Mouse (Mus musculus): Measurements from ENCODE around the gene Adh7.

Adh7 gene

DNA sequence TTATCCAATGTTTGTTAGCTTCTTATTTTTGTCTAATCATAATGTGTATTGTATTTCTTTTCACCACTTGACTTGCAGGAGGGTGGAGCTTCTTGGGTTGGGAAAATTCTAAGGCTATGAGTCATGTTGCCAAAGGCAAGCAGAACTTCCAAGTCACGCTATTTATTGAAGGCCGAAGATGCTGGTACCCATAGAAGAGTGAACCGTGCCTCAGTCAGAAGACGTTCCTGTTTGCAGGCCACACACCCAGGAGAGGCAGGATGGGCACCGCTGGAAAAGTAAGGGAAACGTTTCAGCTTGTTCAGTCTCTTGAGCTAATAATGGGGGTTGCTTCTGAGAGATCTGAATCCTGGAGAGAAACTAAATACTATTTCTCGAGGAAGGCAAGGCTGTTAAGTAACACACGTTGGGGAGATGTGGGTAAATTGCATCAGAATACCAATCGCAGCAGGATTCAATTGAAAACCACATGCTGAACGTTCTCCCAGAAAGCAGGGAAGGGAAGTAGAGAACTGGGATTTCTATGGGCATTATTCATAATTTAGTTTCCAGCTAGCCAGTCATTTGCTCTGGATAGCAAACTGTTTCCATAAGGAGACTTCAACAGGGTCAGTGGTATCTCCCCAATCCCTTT lies at the start of gene Adh7:
Adh7 (plus strand) TSS at position 130 of the 634 bp plus-strand sequence.
- DNase-seq (ENCODE audit: low spot score), result no peak

GRCm38 (mm10) chr3:138173291-138173690 lies 44.3 kb upstream of the Adh7 start:
- DNase-seq (ENCODE audit: low spot score), result no peak

- no peak for DNase-seq (ENCODE audit: low spot score)
Measured at GRCm38 (mm10) chr3:138175551-138175950, 42.0 kb upstream of the Adh7 start.

DNA sequence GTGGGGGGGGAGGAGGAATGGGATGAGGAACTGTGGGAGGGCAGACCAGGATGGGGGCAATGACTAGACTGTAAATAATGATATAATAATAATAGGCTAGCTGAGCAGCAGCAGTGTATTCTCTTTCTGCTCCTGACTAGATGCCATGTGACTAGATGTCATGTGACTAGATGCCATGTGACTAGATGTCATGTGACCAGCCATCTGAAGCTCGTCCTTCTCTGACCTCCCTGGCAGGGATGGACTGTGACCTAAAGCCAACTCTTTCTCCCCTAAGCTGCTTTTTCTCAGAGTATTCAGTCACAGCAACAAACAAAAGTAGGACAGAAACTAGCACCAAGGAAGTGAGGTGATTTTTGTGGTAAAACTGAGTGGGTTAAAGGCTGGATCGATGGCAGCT lies 35.5 kb upstream of the Adh7 start:
- no peak for DNase-seq (ENCODE audit: low spot score)

DNA sequence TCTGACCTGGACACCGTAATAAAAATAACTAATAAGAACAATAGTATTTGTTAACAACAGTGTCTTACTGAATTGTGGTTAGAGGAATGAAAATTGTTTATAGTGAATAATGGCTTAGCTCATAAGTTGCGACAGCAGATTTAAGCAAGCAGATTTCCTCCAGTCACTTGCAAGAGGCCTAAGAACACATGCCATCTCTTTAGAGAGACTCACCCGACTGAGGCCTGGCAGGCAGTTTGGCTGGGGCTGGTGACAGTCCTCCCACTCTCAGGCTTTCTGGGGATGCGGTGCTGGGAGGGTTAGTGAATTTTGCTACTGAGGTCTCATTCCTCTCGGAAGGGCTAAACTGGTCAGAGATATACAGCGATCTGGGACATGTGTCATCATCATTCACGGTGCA lies 34.2 kb upstream of the Adh7 start:
- DNase-seq (ENCODE audit: low spot score), result no peak

DNA sequence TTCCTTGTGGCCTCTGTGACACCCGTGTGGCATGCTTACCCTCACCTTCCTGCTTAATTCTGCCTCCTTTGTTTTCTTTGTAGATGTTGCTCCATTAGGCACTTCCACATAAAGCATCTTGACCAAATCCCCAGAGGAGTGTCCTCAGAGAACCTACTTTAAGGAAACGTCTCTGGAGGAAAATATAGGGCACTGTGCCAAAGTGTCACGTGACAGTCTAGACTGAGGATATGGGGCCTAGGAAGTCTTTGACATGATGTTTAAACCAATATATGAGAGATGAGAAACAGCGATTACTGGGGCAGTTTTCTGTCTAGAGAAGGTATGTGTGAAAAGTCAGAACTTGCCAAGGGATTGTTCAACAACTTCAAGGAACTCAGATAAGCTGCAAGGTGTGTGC lies 32.3 kb upstream of the Adh7 start:
- DNase-seq (ENCODE audit: low spot score), result no peak

DNA sequence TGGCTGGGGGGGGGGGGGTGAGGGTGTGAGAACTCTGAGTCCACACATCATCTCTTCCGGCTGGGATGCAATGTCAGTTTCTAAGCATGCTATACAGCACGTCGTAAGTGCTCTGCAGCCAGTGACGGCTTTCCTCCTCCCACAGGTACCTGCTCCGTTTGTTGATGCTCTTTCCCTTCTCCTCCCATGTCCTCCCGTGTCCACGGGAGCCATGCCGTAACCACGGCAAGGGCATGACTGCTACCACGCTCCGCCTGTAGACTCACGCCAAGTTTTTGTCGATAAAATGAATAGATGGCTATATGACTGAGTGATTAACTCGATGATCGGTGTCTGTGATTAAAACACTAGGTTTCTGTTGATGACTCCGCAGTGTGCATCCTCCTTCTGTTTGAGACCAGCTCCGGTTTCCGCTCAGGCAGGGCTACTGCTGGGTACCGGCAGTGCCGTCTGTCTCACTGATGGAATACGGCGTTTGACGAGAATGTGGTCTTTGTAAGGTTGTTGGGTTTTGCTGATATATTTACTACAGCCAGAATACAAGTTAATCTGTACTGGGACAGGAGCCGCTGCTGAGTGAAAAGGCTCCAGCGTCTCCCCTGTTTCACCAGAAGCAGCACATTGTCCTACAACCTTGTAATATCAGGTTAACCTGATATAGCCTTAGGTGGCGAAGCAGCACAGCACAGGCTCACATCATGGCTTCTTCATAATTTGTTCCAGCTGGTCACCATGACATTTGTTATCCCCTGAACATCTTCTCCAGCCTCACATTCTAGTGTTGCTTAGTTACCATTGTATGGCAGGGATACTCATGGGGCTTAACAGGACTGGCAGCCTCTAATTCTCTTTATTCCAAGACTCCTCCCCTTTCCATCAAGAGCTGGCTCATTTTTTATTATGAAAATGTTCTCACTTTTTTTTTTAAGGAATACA lies 31.3 kb upstream of the Adh7 start:
- no peak for DNase-seq (ENCODE audit: low spot score)

DNA sequence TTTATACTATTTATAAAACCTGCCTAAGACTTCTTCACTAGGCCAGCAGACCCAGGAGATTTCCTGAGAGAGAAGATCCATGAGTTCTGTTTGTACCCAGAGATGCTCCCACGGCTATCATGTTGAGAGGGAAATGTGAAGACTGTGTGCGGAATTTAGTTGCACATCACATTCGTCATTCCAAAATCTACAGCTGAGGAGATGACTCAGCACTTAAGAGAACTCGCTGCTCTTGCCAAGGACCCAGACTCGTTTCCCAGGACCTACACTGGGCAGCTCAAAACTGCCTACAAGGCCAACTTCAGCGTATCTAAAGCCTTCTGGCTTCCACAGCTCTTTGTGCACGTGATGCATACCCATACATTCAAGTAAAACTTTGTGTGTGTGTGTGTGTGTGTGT lies 25.3 kb upstream of the Adh7 start:
- DNase-seq (ENCODE audit: low spot score), result no peak

DNA sequence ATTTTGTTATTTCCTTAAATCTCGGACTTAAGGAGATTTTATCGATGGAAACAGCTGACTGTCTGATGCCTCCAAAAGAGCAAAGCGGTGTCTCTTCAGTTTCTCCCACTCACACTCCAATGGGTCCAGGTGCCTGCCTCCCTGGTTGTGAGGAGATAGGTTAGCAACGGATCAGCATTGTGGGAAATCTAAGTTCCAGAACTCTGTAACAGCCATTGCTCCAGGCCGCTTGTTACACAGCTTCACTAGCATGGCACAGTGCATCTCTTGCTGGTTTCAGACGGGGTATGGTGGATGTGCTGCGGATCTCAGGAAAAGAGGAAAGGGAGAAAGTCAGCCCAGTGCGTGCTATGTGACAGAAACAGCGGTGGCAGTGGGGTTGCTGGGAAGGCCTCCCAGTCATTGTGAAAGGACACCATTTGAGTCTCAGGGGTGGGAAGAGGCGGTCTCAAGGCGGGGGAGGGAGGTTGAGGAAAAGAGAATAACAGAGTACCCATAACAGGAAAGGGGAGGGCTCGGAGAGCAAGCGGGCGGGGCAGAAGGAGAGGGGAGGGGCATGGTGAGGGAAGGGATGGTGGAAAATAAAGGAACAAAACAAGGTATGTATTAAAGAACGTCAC lies 23.8 kb upstream of the Adh7 start, which contains the start of gene 4930579F01Rik:
4930579F01Rik (minus strand) TSS at position 143 of the 620 bp plus-strand sequence.
- DNase-seq (ENCODE audit: low spot score), result no peak

GRCm38 (mm10) chr3:138197093-138197492 lies 20.5 kb upstream of the Adh7 start:
- no peak for DNase-seq (ENCODE audit: low spot score)

- DNase-seq (ENCODE audit: low spot score), result no peak
Measured at GRCm38 (mm10) chr3:138197556-138197955, 20.0 kb upstream of the Adh7 start.

- peak; percentile 81 for DNase-seq (ENCODE audit: low spot score)
Measured at GRCm38 (mm10) chr3:138197973-138198721, 19.4 kb upstream of the Adh7 start.

GRCm38 (mm10) chr3:138198722-138199068 lies 18.9 kb upstream of the Adh7 start:
- no peak for DNase-seq (ENCODE audit: low spot score)

DNA sequence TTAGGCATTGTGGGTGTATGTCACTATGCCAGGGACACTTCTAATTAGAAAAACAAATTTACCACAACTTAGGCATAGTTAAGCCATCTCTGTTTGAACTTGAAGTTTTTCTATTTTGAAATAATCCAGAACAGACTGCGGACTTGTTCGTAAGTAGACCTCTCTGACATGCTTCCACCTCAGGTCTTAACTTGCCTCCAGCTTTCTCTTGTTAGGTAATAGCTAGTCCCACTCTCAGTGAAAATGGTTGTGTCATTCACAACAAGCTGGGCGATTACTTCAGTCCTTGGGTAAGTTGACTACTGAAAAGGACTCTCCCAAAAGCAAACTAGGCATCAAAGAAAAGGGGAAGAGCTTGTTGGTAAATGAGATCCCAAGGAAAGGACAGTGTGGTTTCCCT lies 8.7 kb upstream of the Adh7 start:
- no peak for DNase-seq (ENCODE audit: low spot score)

DNA sequence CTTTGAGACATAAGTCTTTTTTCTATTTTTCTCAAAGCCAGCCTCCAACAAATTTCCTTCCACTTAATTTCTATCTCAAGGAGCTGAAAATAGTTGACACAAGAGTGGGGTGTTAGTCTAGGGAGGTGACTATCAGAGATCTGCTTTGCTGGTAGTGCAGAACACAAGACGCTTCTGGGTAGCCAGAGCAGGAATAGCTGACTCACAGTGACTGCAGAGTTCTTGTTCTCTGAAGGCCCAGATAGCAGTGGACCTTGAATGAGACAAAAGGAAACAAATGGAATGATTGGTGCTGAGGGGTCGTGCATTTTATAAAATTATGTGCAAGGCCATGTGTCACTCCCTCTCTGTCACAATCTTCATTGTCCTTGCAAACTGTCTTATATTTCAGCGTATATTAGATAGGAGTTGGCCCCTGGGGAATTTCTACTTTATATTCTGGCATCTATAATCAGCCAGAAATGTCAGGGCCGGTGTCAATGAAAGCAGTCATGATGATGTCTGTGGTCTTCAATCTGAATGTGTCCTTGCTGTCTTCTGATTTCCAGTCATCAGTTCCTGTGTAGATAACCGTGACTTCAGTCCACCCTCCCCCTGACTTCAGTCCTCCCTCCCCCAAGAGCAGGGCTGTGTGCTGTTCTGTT lies 7.0 kb upstream of the Adh7 start:
- no peak for DNase-seq (ENCODE audit: low spot score)

GRCm38 (mm10) chr3:138212431-138212951 lies 5.1 kb upstream of the Adh7 start:
- no peak for DNase-seq (ENCODE audit: low spot score)

DNA sequence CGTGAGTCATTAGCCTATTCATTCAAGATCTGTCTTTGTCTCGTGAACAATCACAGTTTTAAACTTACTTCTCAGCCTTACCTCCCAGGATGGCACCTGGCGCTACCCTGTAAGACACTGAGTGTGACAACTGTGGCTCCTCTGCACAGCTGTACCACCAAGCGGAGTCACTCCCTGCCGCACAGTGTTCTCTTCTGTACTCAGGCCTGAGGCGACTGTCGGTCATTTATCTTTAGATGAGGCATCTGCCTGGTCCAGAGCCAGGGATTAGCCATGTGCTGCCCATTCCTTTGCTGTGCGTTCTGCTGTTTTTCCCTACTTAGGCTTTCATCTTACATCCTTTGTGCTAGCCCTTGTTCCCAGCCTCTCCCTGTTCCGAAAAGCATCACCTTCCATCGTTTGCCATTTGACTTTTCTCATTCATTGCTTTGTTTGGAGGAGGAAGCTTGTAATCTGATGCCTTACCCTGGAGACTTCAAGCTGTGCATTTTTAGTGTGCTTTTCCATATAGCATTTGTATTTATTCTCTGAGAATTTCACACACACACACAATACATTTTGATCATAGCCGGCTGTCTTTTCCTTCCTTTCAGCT lies 2.1 kb upstream of the Adh7 start:
- DNase-seq (ENCODE audit: low spot score), result no peak

DNA sequence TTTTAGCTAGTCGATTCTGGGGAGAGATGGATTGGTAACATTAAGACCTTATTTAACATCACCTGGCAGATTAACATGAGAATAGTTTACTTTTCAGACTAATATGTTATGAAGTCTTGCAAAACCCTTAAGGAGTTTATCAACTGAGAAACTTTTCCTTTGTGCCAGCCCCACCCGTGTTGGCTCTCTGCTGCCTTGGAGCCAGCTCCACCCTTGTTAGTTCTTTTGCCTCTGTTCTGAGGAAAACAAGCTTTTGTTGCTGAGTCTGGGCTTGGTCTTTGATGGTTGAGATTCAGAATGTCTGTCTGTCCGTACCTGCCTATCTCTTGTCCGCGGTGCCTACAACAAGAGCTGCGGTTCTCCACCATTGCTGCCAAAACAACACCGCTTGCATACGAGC lies 1.5 kb upstream of the Adh7 start:
- DNase-seq (ENCODE audit: low spot score), result no peak

- no peak for DNase-seq (ENCODE audit: low spot score)
Measured at GRCm38 (mm10) chr3:138221116-138221515, 3.6 kb downstream of the Adh7 start.

DNA sequence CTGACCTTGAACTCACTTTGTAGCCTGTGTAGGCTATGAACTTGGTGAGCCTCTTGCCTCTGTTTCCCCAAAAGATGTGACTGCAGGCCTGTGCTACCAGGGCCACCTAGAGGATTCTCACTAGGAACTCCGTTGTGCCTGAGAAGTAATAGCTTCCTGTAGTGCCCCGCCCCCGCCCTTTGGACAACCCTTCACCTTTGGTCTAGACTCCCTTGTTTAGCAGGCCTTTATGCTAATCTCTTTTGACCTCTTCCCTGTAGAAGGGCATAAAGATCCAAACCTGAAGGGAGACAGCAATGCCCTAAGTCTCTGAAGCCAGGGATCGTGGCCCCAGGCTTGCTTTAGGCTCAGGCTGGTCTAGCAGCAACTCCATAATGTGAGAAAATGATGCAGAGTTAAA lies 5.0 kb downstream of the Adh7 start:
- no peak for DNase-seq (ENCODE audit: low spot score)

- DNase-seq (ENCODE audit: low spot score), result no peak
Measured at GRCm38 (mm10) chr3:138222952-138223351, 5.4 kb downstream of the Adh7 start.

All from ovary, postnatal 10 days (tissue).